In the genomic region with DNA sequence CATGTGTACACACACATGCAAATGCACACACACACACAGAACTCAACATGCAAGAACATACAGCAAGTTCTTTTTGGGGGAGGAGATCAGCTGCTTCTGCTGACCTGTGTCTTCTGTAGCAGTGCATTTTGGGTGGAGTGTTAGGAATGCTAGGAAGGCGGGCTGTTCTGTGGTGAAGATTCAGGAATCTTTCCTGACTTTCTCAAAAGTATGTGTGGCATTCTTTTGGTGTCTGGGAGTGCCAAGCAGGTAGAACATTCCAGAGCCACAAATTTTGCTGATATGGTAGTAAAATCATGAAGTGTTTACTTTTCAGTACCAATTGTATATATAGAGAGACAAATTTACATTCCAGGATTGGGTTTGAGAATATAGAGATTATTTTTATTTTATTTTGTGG, we compare ENCODE assay signal across 16 mouse cellular contexts.
"Had no signal": no experiment of that assay in that cellular context is flagged by ENCODE, and none has a peak within 500 bp of the region (broad histone marks: within the 10 kb centered on the region; RNA-seq: fewer than 3 reads in every experiment).

No protein-coding gene starts in this region.

- H3K4me2 ChIP-seq: liver, embryonic 15.5 days; lung, embryonic 14.5 days; midbrain, embryonic 11.5 days; midbrain, embryonic 13.5 days; midbrain, embryonic 15.5 days; neural tube, embryonic 12.5 days; stomach, embryonic 15.5 days had no signal

- DNase-seq: liver, postnatal 0 days; lung, embryonic 14.5 days; lung, postnatal 14 days; lung, postnatal 36 days; right cerebral cortex, postnatal 14 days; thymus, adult 2 months; thymus, postnatal 25 days had no signal

- H3K4me1 ChIP-seq: liver, embryonic 15.5 days; stomach, embryonic 15.5 days had no signal

- H3K9me3 ChIP-seq: liver, embryonic 15.5 days; megakaryocyte, embryonic 14.5 days; midbrain, embryonic 13.5 days; midbrain, embryonic 15.5 days; neural tube, embryonic 12.5 days; stomach, embryonic 15.5 days had no signal

- H3K9ac ChIP-seq: liver, embryonic 15.5 days; liver, postnatal 0 days; lung, embryonic 14.5 days; midbrain, embryonic 13.5 days; midbrain, embryonic 15.5 days; neural tube, embryonic 12.5 days; stomach, embryonic 15.5 days had no signal

- H3K36me3 ChIP-seq: liver, embryonic 15.5 days; midbrain, embryonic 13.5 days; midbrain, embryonic 15.5 days; neural tube, embryonic 12.5 days; stomach, embryonic 15.5 days had no signal

- H3K4me3 ChIP-seq: liver, embryonic 15.5 days; megakaryocyte, embryonic 14.5 days; midbrain, embryonic 13.5 days; midbrain, embryonic 15.5 days; neural tube, embryonic 12.5 days; stomach, embryonic 15.5 days had no signal

- H3K27ac ChIP-seq: liver, embryonic 15.5 days; macrophage; midbrain, embryonic 13.5 days; midbrain, embryonic 15.5 days; neural tube, embryonic 12.5 days; stomach, embryonic 15.5 days; stomach, postnatal 0 days had no signal

- ATAC-seq: liver, postnatal 0 days; midbrain, embryonic 13.5 days; midbrain, embryonic 15.5 days had no signal

- H3K27me3 ChIP-seq: liver, embryonic 15.5 days; midbrain, embryonic 13.5 days; midbrain, embryonic 15.5 days; neural tube, embryonic 12.5 days; stomach, embryonic 15.5 days had no signal
